Mouse (Mus musculus) G1E-ER4 (cell line): Measurements from ENCODE around the gene Gabbr2. TPM values are rescaled to one million over a fixed set of nuclear protein-coding genes. Genes with fewer than 3 reads are reported as not detected.

Experiments
- GATA1 ChIP-seq: IDR thresholded peaks from one replicate; pipeline ENCODE4 v1.8.0; 2012; ENCODE audit warnings: low read length, inconsistent platforms
- polyA plus RNA-seq: library from polyadenylated mRNA; stranded (reverse); fragments of >175 nt; gene quantifications from 2 replicates; pipeline ENCODE4 v1.2.3, GENCODE M21; 2012

The Gabbr2 gene
- polyA plus RNA-seq, 1 experiment = not detected

GRCm38 (mm10) chr4:46754407-46755194, 237.1 kb downstream of the Gabbr2 start:
- no peak for TF ChIP-seq GATA1

DNA sequence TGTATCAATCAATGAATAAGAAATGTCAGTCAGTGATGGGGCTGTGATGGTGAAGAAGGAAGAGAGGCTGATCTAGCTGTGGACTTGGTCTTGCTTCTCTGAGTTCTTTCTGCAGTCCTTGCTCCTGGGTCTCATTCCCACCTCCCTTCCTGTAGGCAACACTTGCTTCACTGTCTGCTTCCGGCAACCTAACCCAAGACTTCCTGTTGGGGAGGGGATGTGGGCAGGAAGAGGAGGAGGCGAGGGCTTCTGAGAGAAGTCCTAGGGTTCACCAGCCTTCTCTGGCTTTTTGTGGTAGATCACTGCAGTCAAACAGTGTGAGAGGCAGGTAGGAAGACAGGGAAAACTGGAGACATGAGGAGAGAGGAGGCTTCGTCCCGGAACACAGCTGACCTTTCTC, 239.4 kb downstream of the Gabbr2 start:
- no peak for TF ChIP-seq GATA1

DNA sequence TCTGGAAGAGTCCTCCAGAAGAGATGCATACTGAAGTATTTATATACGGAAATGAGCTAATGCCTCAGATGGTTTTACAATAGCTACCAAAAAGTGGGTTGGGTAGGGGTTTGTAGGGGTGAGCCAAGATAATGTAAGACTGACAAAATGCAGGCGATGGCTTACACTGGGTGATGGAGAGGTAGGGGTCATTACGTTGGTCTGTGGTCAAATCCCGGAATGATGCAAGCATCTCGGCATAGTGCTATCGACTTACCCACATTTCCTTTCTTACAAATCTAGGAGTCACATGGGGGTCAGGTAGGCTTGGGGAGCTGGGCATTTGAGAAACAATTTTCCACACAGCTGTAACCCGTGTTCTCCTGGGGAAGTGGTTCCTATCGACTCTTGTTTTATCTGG, 242.7 kb downstream of the Gabbr2 start:
- TF ChIP-seq GATA1 = no peak

- TF ChIP-seq GATA1 = no peak
Measured at GRCm38 (mm10) chr4:46747007-46747746, 244.5 kb downstream of the Gabbr2 start.

GRCm38 (mm10) chr4:46745536-46745935, 246.1 kb downstream of the Gabbr2 start:
- TF ChIP-seq GATA1 = no peak

GRCm38 (mm10) chr4:46744583-46745155, 247.0 kb downstream of the Gabbr2 start:
- TF ChIP-seq GATA1 = no peak

GRCm38 (mm10) chr4:46742601-46743000, 249.1 kb downstream of the Gabbr2 start:
- TF ChIP-seq GATA1 = no peak

DNA sequence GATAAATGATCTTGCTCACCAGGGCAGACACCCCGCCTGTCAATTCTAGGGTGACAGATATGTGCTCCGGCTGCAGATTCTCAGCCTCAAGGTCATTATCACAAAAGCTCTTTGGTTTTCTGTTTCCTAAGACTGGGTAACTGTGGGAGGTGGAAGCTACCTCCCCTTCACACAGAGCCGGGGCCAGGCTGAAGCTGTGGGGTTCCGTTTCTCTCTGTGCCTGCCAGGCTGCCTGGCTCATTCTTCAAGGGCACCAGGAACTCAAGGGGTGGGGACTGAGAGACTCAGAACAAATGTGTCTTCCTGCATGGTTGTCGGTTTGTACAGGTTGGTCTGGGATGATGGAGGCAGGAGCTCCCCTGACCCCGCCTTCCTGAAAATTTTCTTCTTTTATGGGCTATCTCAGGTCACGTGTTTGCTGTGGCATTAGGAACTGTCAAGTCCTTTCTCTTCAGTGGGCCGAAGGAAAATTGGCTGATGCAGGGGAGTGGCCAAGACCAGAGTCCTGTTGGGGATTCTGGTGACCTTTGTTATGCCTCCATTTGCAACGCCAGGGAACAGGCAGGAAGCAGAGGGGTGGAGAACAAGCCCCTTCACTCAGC, 254.7 kb downstream of the Gabbr2 start:
- TF ChIP-seq GATA1 = no peak

GRCm38 (mm10) chr4:46734906-46735305, 256.8 kb downstream of the Gabbr2 start:
- TF ChIP-seq GATA1 = no peak

- no peak for TF ChIP-seq GATA1
Measured at GRCm38 (mm10) chr4:46731590-46731989, 260.1 kb downstream of the Gabbr2 start.

GRCm38 (mm10) chr4:46729306-46730042, 262.2 kb downstream of the Gabbr2 start:
- no peak for TF ChIP-seq GATA1

GRCm38 (mm10) chr4:46728231-46728630, 263.4 kb downstream of the Gabbr2 start:
- TF ChIP-seq GATA1 = no peak

DNA sequence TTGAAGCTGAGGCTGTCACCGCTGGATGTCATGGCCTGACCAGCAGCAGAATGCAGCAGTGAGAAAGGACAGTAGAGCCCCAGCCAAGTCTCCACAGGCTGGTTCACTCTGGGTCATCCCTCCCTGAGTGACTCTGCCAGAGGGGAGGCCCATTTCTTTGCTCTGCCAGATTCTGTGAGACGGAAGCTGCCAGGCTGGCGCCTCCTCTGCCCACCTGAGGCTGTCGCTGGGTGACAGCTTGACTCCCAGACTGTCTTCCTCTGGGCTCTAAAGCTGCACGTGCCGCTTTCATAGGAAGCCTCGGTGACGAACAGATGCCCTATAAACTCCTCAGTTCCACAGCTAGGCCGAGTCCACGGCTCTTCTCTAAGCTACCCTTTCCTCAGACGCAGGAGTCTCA, 264.5 kb downstream of the Gabbr2 start:
- no peak for TF ChIP-seq GATA1

DNA sequence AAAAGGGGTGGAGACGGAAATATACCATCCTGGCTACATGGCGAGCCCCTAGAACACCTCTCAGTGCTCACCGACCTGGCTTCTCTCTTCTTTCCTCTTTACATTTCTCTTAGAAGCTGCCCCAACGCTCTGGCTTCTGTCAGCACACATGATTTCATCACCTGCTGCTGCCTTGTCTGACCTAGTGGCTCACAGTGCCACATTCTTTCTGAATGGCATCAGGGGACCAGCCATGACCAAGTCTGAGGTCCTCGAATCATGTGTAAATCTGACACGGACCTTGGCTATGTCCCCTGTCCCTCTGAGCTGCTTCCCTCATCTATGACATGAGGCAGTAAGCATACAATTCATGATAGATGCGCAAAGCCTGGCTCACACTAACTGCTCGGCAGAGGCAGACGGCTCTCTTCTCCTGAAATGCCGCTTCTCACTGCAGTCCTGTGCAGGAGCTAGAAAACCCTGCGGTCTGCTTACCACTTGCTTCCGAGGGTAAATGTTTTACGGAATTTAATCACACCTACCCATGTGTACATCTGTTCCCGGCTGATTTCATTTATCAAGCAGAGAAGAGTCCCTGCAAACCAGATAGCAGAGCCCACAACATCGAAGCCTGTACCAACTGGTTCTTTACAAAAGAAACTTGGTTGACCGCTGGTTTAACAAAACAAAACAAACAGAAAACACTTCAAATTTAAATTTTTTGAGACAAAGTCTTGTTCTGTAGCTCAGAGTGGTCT, 270.7 kb downstream of the Gabbr2 start:
- TF ChIP-seq GATA1 = no peak

DNA sequence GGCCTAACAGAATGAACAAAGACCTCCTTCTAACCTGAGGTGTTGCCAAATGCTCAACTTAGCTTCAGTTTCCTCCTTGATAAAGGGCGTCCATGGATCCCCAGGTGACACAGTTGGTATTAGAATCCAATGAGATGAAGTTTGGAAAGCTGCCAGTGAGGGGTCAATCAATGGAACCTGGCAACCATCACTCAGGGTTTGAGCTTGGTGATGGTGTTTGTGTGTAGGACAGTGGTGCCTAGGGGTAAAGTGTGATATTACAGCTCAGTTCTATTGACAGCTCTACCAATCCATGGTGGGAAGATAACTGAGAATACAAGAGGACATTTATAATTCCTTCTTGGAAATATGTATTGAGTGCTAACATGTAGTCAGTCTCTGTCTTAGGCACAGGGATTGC, 271.6 kb downstream of the Gabbr2 start:
- no peak for TF ChIP-seq GATA1
